Mouse (Mus musculus) neural tube, embryonic 11.5 days (tissue): Measurements from ENCODE around the gene Ddr1. TPM values are rescaled to one million over a fixed set of nuclear protein-coding genes. Genes with fewer than 3 reads are reported as not detected.

ENCODE experiments used
- ATAC-seq: fragments of 200-750 bp; cut with Nextera tagmentation; 2 replicates; pipeline ENCODE4 v1.8.0; 2017; ENCODE audit warnings: moderate number of reproducible peaks, mild to moderate bottlenecking, moderate TSS enrichment, moderate library complexity; ENCODE audit not compliant: insufficient read depth, low FRiP score, low TSS enrichment
- DNase-seq: peaks from one replicate; pipeline ENCODE4 v3.0.0-alpha.2; 2015; ENCODE audit warnings: low spot score
- H3K27ac ChIP-seq: fragments of 300-500 bp; sonication (generic); 2 replicates; pipeline ENCODE4 v1.5.1; 2014; ENCODE audit warnings: low read depth, mild to moderate bottlenecking, low read length
- H3K27me3 ChIP-seq: fragments of 300-500 bp; sonication (generic); 2 replicates; pipeline ENCODE4 v1.6.1; 2014; ENCODE audit warnings: mild to moderate bottlenecking, low read length, mixed read lengths; ENCODE audit not compliant: control insufficient read depth, insufficient read depth
- H3K36me3 ChIP-seq: fragments of 300-500 bp; sonication (generic); 2 replicates; pipeline ENCODE4 v1.6.1; 2014; ENCODE audit warnings: mild to moderate bottlenecking, low read length, moderate library complexity, mixed read lengths; ENCODE audit not compliant: control insufficient read depth, insufficient read depth
- H3K4me1 ChIP-seq: fragments of 300-500 bp; sonication (generic); 2 replicates; pipeline ENCODE4 v1.6.1; 2014; ENCODE audit warnings: low read length, mixed read lengths; ENCODE audit not compliant: control insufficient read depth, insufficient read depth
- H3K4me2 ChIP-seq: fragments of 300-500 bp; sonication (generic); 2 replicates; pipeline ENCODE4 v1.6.1; 2014; ENCODE audit warnings: low read depth, mild to moderate bottlenecking, moderate library complexity
- H3K4me3 ChIP-seq: fragments of 300-500 bp; sonication (generic); 2 replicates; pipeline ENCODE4 v1.5.1; 2014; ENCODE audit warnings: low read depth, low read length
- H3K9ac ChIP-seq: fragments of 300-500 bp; sonication (generic); 2 replicates; pipeline ENCODE4 v1.6.1; 2014; ENCODE audit warnings: mild to moderate bottlenecking, low read length
- H3K9me3 ChIP-seq: fragments of 300-500 bp; sonication (generic); 2 replicates; pipeline ENCODE4 v1.6.1; 2016; ENCODE audit warnings: low read length; ENCODE audit not compliant: control insufficient read depth
- WGBS: fragments of 180-500 bp; shearing (Covaris S2); extraction: QIAGEN DNeasy Blood & Tissue Kit; methylation state at CpG from one replicate; pipeline ENCODE4 v1.1.7; 2014; 5-methylcytosine and 5-hydroxymethylcytosine counted together
- polyA plus RNA-seq: library from polyadenylated mRNA; unstranded; fragments of >200 nt; fragmentation: Nextera tagmentation; extraction: Ambion mirVana; gene quantifications from 2 replicates; pipeline ENCODE4 v1.2.1, GENCODE M21; 2014

Ddr1 gene
- polyA plus RNA-seq, 1 experiment from 2014 or later: 98.1 TPM

GRCm38 (mm10) chr17:35710705-35711347 is 6.4 kb upstream of the Ddr1 start:
- H3K9me3 ChIP-seq: no peaks in the 10 kb centered on the region
- no peak overlapping the region for H3K4me3 ChIP-seq
- H3K4me2 ChIP-seq: no peak overlapping the region
- DNase-seq (no peak), ATAC-seq (peak; percentile 38; the same call in 1 of the 2 replicates)
- no peaks in the 10 kb centered on the region for H3K36me3 ChIP-seq
- 51% methylated on average over 8 of the region's 8 CpGs for WGBS
- H3K9ac ChIP-seq: no peak overlapping the region
- no peak overlapping the region for H3K27ac ChIP-seq
- H3K27me3 ChIP-seq: no peaks in the 10 kb centered on the region
- no peaks in the 10 kb centered on the region for H3K4me1 ChIP-seq

GRCm38 (mm10) chr17:35708611-35709010 is 4.2 kb upstream of the Ddr1 start:
- Histone ChIP-seq H3K4me1 (no peaks in the 10 kb centered on the region), H3K36me3 (no peaks in the 10 kb centered on the region), H3K27me3 (no peaks in the 10 kb centered on the region), H3K27ac (no peak overlapping the region), H3K9me3 (no peaks in the 10 kb centered on the region), H3K4me3 (no peak overlapping the region), H3K4me2 (no peak overlapping the region), H3K9ac (no peak overlapping the region)
- DNase-seq (no peak), ATAC-seq (no peak)
- 76% methylated on average over 2 of the region's 2 CpGs for WGBS

GRCm38 (mm10) chr17:35707929-35708328 is 3.5 kb upstream of the Ddr1 start:
- no peak overlapping the region for H3K4me3 ChIP-seq
- H3K27ac ChIP-seq: no peak overlapping the region
- no peak for ATAC-seq
- DNase-seq: no peak
- no peaks in the 10 kb centered on the region for H3K4me1 ChIP-seq
- WGBS: 70% methylated on average over 7 of the region's 7 CpGs
- H3K4me2 ChIP-seq: no peak overlapping the region
- no peaks in the 10 kb centered on the region for H3K27me3 ChIP-seq
- no peaks in the 10 kb centered on the region for H3K9me3 ChIP-seq
- H3K36me3 ChIP-seq: no peaks in the 10 kb centered on the region
- no peak overlapping the region for H3K9ac ChIP-seq

DNA sequence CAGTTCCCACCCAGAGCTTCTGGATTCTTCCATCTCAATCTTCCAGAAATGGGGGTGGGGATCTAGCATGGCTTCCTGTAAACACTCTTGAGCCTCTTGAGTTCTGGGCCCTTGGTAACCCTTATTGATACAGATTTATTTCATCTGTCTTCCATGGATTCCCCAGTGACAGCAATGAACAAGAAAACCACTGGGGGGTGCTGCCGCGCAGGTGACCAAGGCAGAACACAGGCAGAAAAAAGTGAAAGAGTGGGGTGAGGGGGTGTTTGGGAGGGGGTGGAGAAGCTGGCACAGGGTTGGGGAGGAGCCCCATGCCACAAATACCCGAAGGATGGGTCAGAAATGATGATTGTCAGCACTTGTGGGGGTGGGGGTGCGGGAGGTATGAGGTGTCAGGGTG is 1.4 kb upstream of the Ddr1 start:
- H3K4me1 ChIP-seq: no peaks in the 10 kb centered on the region; the same call in 1 of the 2 replicates
- H3K9me3 ChIP-seq: no peaks in the 10 kb centered on the region
- ATAC-seq (no peak), DNase-seq (peak; percentile 56)
- H3K27ac ChIP-seq: no peak overlapping the region
- H3K36me3 ChIP-seq: no peaks in the 10 kb centered on the region
- 31% methylated on average over 4 of the region's 4 CpGs for WGBS
- no peak overlapping the region for H3K4me3 ChIP-seq
- no peak overlapping the region for H3K4me2 ChIP-seq
- no peaks in the 10 kb centered on the region for H3K27me3 ChIP-seq
- no peak overlapping the region for H3K9ac ChIP-seq

GRCm38 (mm10) chr17:35703751-35704271 is 610 bp downstream of the Ddr1 start:
- DNase-seq: peak; percentile 91
- Histone ChIP-seq H3K4me2 (peak overlapping the region; percentile 67), H3K9me3 (no peaks in the 10 kb centered on the region), H3K27ac (peak overlapping the region; percentile 95), H3K4me1 (peaks cover 13% of the 10 kb centered on the region), H3K27me3 (no peaks in the 10 kb centered on the region), H3K9ac (peak overlapping the region; percentile 71), H3K36me3 (no peaks in the 10 kb centered on the region), H3K4me3 (peak overlapping the region; percentile 87)
- ATAC-seq: peak; percentile 83
- WGBS: under 1% methylated on average over 13 of the region's 14 CpGs

DNA sequence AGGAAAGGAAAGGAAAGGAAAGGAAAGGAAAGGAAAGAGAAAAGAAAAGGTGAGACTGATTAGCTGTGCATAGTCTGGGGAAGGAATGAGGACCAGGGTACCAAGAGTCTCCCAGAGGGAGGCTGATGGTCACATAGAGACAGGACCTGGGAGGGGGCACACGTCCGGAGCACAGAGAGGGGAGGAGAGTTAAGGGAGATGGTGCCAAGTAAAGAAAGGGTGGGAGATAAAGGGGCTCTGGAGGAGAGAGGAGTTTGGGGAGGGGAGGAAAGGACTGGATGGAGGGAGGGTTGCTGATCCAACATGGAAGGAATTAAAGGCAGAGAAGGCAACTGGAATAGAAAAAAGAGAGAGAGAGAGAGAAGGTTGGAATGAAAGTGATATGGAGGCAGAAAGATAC is 1.4 kb downstream of the Ddr1 start:
- H3K36me3 ChIP-seq: no peaks in the 10 kb centered on the region
- peaks cover 16% of the 10 kb centered on the region for H3K4me1 ChIP-seq
- peak overlapping the region; percentile 95 for H3K27ac ChIP-seq
- peak overlapping the region; percentile 87 for H3K4me3 ChIP-seq
- WGBS: 8% methylated on average over 2 of the region's 2 CpGs
- no peaks in the 10 kb centered on the region for H3K27me3 ChIP-seq
- peak overlapping the region; percentile 92 for H3K4me2 ChIP-seq
- H3K9ac ChIP-seq: peak overlapping the region; percentile 95
- no peaks in the 10 kb centered on the region for H3K9me3 ChIP-seq
- no peak for DNase-seq
- no peak for ATAC-seq

DNA sequence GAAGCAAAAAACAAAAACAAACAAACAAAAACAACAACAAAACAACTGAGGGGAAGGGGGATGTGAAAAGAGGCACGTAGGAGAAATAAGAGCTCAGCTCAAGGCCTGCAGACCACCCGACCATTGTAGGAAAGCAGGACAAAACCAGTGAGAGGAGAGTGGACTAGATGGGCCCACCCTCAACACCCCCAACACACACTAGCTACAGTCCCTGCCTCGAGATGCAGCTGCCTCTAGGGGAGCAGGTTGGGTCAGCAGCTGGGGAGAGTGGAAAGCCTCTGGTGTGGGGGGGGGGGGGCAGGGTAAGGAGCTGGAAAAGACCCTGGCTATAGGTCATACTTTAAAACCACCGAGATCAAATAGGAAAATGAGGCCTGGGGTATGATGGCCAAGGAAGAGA is 1.8 kb downstream of the Ddr1 start:
- Histone ChIP-seq H3K9ac (peak overlapping the region; percentile 95), H3K27ac (peak overlapping the region; percentile 95), H3K4me1 (peaks cover 19% of the 10 kb centered on the region), H3K4me2 (peak overlapping the region; percentile 92), H3K9me3 (no peaks in the 10 kb centered on the region), H3K36me3 (no peaks in the 10 kb centered on the region), H3K4me3 (peak overlapping the region; percentile 87), H3K27me3 (no peaks in the 10 kb centered on the region)
- WGBS: 3% methylated on average over 4 of the region's 4 CpGs
- DNase-seq: no peak
- no peak for ATAC-seq

- ATAC-seq: no peak
Observed at GRCm38 (mm10) chr17:35701978-35702461, 2.4 kb downstream of the Ddr1 start.

More at GRCm38 (mm10) chr17:35701978-35702461, 2.4 kb downstream of the Ddr1 start:
- Histone ChIP-seq H3K9ac (peak overlapping the region; percentile 95), H3K4me3 (peak overlapping the region; percentile 87), H3K9me3 (no peaks in the 10 kb centered on the region), H3K4me1 (peaks cover 25% of the 10 kb centered on the region), H3K27ac (peak overlapping the region; percentile 95), H3K27me3 (no peaks in the 10 kb centered on the region), H3K36me3 (no peaks in the 10 kb centered on the region), H3K4me2 (peak overlapping the region; percentile 92)
- WGBS: 2% methylated on average over 16 of the region's 16 CpGs
- DNase-seq: peak; percentile 61
